Comparison of ENCODE assay signal across 17 mouse cellular contexts in the genomic region with DNA sequence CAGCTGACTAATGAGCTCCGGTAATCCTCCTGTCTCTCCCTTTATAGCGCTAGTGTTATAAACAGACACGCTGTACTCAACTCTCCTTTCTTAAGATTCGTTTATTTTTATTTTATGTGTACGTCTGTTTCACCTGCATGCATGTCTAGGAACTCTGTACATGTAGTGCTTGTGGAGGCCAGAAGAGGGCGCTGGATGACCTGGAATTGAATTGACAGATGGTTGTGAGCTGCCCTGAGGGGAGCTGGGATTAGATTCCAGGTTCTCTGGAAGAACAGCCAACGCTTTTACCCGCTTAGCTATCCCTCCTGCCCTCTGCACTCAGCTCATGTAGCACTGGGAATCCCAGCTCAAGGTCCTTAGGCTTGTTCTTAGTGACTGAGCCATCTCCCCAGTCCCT. TPM values are rescaled to one million over a fixed set of nuclear protein-coding genes. Genes with fewer than 3 reads are reported as not detected.
A peak's percentile ranks its signal among the peaks of the same experiment; 100 is the strongest.
DNase-seq lines count a peak whose midpoint lies in the region; ATAC-seq and TF ChIP-seq lines count a peak whose summit lies in the region.
"Had no signal": no experiment of that assay in that cellular context is flagged by ENCODE, and none has a peak within 500 bp of the region (broad histone marks: within the 10 kb centered on the region; RNA-seq: fewer than 3 reads in every experiment).

No protein-coding gene starts in this region.

- H3K27me3 ChIP-seq in hindbrain, postnatal 0 days (ENCODE audit: insufficient read depth, low read length) = no peaks in the 10 kb centered on the region
- no peaks in the 10 kb centered on the region for H3K27me3 ChIP-seq in hindbrain, embryonic 16.5 days (replicated peaks; ENCODE audit: control insufficient read depth, insufficient read depth, low read length)
- H3K27me3 ChIP-seq in liver, postnatal 0 days (ENCODE audit: insufficient read depth, low read length) = no peaks in the 10 kb centered on the region
- no peaks in the 10 kb centered on the region for H3K27me3 ChIP-seq in liver, embryonic 12.5 days (replicated peaks)
- no peaks in the 10 kb centered on the region for H3K27me3 ChIP-seq in stomach, postnatal 0 days (ENCODE audit: control insufficient read depth, insufficient read depth, low read length)
- H3K27me3 ChIP-seq: neural tube, embryonic 12.5 days had no signal

- no peak overlapping the region for H3K27ac ChIP-seq in hindbrain, postnatal 0 days
- no peak overlapping the region for H3K27ac ChIP-seq in hindbrain, embryonic 16.5 days (ENCODE audit: low read depth, low read length)
- H3K27ac ChIP-seq in liver, postnatal 0 days (ENCODE audit: low read depth) = no peak overlapping the region
- H3K27ac ChIP-seq in liver, embryonic 12.5 days = no peak overlapping the region
- H3K27ac ChIP-seq in stomach, postnatal 0 days (replicated peaks) = no peak overlapping the region
- H3K27ac ChIP-seq: embryonic facial prominence, embryonic 10.5 days; limb, embryonic 13.5 days; neural tube, embryonic 12.5 days had no signal

- no peaks in the 10 kb centered on the region for H3K36me3 ChIP-seq in hindbrain, postnatal 0 days (ENCODE audit: insufficient read depth, low read length)
- no peaks in the 10 kb centered on the region for H3K36me3 ChIP-seq in hindbrain, embryonic 16.5 days (ENCODE audit: control insufficient read depth, insufficient read depth, low read length)
- H3K36me3 ChIP-seq in liver, postnatal 0 days (replicated peaks; ENCODE audit: insufficient read depth, low read length) = no peaks in the 10 kb centered on the region
- no peaks in the 10 kb centered on the region for H3K36me3 ChIP-seq in liver, embryonic 12.5 days
- no peaks in the 10 kb centered on the region for H3K36me3 ChIP-seq in stomach, postnatal 0 days (ENCODE audit: control insufficient read depth, insufficient read depth, low read length)
- H3K36me3 ChIP-seq: embryonic facial prominence, embryonic 10.5 days; limb, embryonic 13.5 days; neural tube, embryonic 12.5 days had no signal

- TF ChIP-seq EP300 in liver, postnatal 0 days (IDR thresholded peaks at IDR 0.05; ENCODE audit: low read depth) = no peak
- no peak for TF ChIP-seq EP300 in stomach, postnatal 0 days (optimal IDR thresholded peaks at IDR 0.05)

- no peak for ATAC-seq in hindbrain, postnatal 0 days
- no peak for ATAC-seq in hindbrain, embryonic 16.5 days
- no peak for ATAC-seq in liver, postnatal 0 days
- ATAC-seq in liver, embryonic 12.5 days = no peak
- no peak for ATAC-seq in stomach, postnatal 0 days (ENCODE audit: low FRiP score, low TSS enrichment)

- H3K4me2 ChIP-seq in hindbrain, postnatal 0 days (ENCODE audit: low read depth, low read length) = no peak overlapping the region
- no peak overlapping the region for H3K4me2 ChIP-seq in hindbrain, embryonic 16.5 days (ENCODE audit: low read length)
- no peak overlapping the region for H3K4me2 ChIP-seq in liver, postnatal 0 days (ENCODE audit: low read depth, low read length)
- H3K4me2 ChIP-seq in liver, embryonic 12.5 days = no peak overlapping the region
- H3K4me2 ChIP-seq in stomach, postnatal 0 days (replicated peaks; ENCODE audit: low read depth) = no peak overlapping the region
- H3K4me2 ChIP-seq: limb, embryonic 13.5 days; midbrain, embryonic 11.5 days; neural tube, embryonic 12.5 days had no signal

- H3K9me3 ChIP-seq in hindbrain, postnatal 0 days (ENCODE audit: low read length) = no peaks in the 10 kb centered on the region
- H3K9me3 ChIP-seq in hindbrain, embryonic 16.5 days (ENCODE audit: control insufficient read depth, low read length) = no peaks in the 10 kb centered on the region
- H3K9me3 ChIP-seq in liver, postnatal 0 days (ENCODE audit: low read length) = no peaks in the 10 kb centered on the region
- H3K9me3 ChIP-seq in liver, embryonic 12.5 days (replicated peaks) = no peaks in the 10 kb centered on the region
- no peaks in the 10 kb centered on the region for H3K9me3 ChIP-seq in stomach, postnatal 0 days (ENCODE audit: control insufficient read depth, low read length)
- H3K9me3 ChIP-seq: neural tube, embryonic 12.5 days had no signal

- no peak overlapping the region for H3K9ac ChIP-seq in hindbrain, postnatal 0 days (replicated peaks; ENCODE audit: low read length)
- H3K9ac ChIP-seq in hindbrain, embryonic 16.5 days (ENCODE audit: low read depth, low read length) = no peak overlapping the region
- no peak overlapping the region for H3K9ac ChIP-seq in liver, postnatal 0 days (replicated peaks)
- no peak overlapping the region for H3K9ac ChIP-seq in liver, embryonic 12.5 days
- no peak overlapping the region for H3K9ac ChIP-seq in stomach, postnatal 0 days (ENCODE audit: low read length)
- H3K9ac ChIP-seq: limb, embryonic 13.5 days; neural tube, embryonic 12.5 days had no signal

- H3K4me3 ChIP-seq in hindbrain, postnatal 0 days (ENCODE audit: low read length) = no peak overlapping the region
- no peak overlapping the region for H3K4me3 ChIP-seq in hindbrain, embryonic 16.5 days (ENCODE audit: low read length)
- no peak overlapping the region for H3K4me3 ChIP-seq in liver, postnatal 0 days (ENCODE audit: low read depth, low read length)
- no peak overlapping the region for H3K4me3 ChIP-seq in liver, embryonic 12.5 days
- H3K4me3 ChIP-seq in stomach, postnatal 0 days (ENCODE audit: low read depth, low read length) = no peak overlapping the region
- H3K4me3 ChIP-seq: embryonic facial prominence, embryonic 10.5 days; limb, embryonic 13.5 days; neural tube, embryonic 12.5 days had no signal

- 83% methylated on average over 8 of the region's 8 CpGs for WGBS in hindbrain, postnatal 0 days
- WGBS in hindbrain, embryonic 16.5 days = 86% methylated on average over 8 of the region's 8 CpGs
- WGBS in liver, postnatal 0 days (ENCODE audit: insufficient replicate concordance) = 75% methylated on average over 8 of the region's 8 CpGs
- 60% methylated on average over 8 of the region's 8 CpGs for WGBS in liver, embryonic 12.5 days (ENCODE audit: insufficient replicate concordance)
- WGBS in stomach, postnatal 0 days = 77% methylated on average over 8 of the region's 8 CpGs

- H3K4me1 ChIP-seq in hindbrain, postnatal 0 days (ENCODE audit: insufficient read depth, low read length) = no peaks in the 10 kb centered on the region
- H3K4me1 ChIP-seq in hindbrain, embryonic 16.5 days (ENCODE audit: control insufficient read depth, insufficient read depth, low read depth, low read length) = no peaks in the 10 kb centered on the region
- H3K4me1 ChIP-seq in liver, postnatal 0 days (ENCODE audit: insufficient read depth) = no peaks in the 10 kb centered on the region
- no peaks in the 10 kb centered on the region for H3K4me1 ChIP-seq in liver, embryonic 12.5 days
- no peaks in the 10 kb centered on the region for H3K4me1 ChIP-seq in stomach, postnatal 0 days (replicated peaks; ENCODE audit: control insufficient read depth, insufficient read depth)
- H3K4me1 ChIP-seq: embryonic facial prominence, embryonic 10.5 days; limb, embryonic 13.5 days; neural tube, embryonic 12.5 days had no signal

- DNase-seq in hindbrain, postnatal 0 days (ENCODE audit: low spot score) = no peak
- no peak for DNase-seq in liver, postnatal 0 days
- peak; percentile 48 for DNase-seq in ES-CJ7 (ENCODE audit: low read depth, low spot score)
- DNase-seq in stomach, postnatal 0 days (ENCODE audit: low spot score) = no peak
- DNase-seq in cerebellum, postnatal 36 days = no peak
- DNase-seq: cerebellum, adult 2 months; gastrocnemius, postnatal 25 days; kidney, adult 9 months; lung, adult 2 months; right cerebral cortex, adult 18-20 months; thymus, postnatal 36 days had no signal

- peak; percentile 38 for TF ChIP-seq CTCF in hindbrain, postnatal 0 days (IDR thresholded peaks at IDR 0.05; ENCODE audit: low read depth)
- TF ChIP-seq CTCF in liver, postnatal 0 days (IDR thresholded peaks at IDR 0.05; ENCODE audit: low read depth) = peak; percentile 32; the same call in 1 of the 2 replicates
- TF ChIP-seq CTCF in stomach, postnatal 0 days (IDR thresholded peaks at IDR 0.05; ENCODE audit: low read depth) = peak; percentile 43

RNA-seq across cellular contexts. Expression of a gene that starts 42.2 kb away (rescaled TPM):
- 36.5 and 46.2 TPM in 2 replicates for total RNA-seq in hindbrain, postnatal 0 days (2014; rRNA removed)
- polyA plus RNA-seq in hindbrain, postnatal 0 days (2015; fragmentation: Nextera tagmentation; extraction: Ambion mirVana) = 62.0 and 63.3 TPM in 2 replicates
- 63.4 and 64.9 TPM in 2 replicates for polyA plus RNA-seq in hindbrain, embryonic 16.5 days (2015; fragmentation: Nextera tagmentation; extraction: Ambion mirVana)
- polyA plus RNA-seq in liver, postnatal 0 days (2015; fragmentation: Nextera tagmentation; extraction: Ambion mirVana) = 17.3 and 20.3 TPM in 2 replicates
- polyA plus RNA-seq in liver, embryonic 12.5 days (2016; fragmentation: Nextera tagmentation; extraction: Ambion mirVana) = 24.0 and 24.9 TPM in 2 replicates
- polyA plus RNA-seq in stomach, postnatal 0 days (2015; fragmentation: Nextera tagmentation; extraction: Ambion mirVana) = 27.2 and 28.7 TPM in 2 replicates

RNA-seq across cellular contexts. Expression of a gene that starts 47.7 kb away (rescaled TPM):
- 8.3 and 10.4 TPM in 2 replicates for total RNA-seq in hindbrain, postnatal 0 days (2014; rRNA removed)
- polyA plus RNA-seq in hindbrain, postnatal 0 days (2015; fragmentation: Nextera tagmentation; extraction: Ambion mirVana) = 8.7 and 9.7 TPM in 2 replicates
- 12.4 and 12.8 TPM in 2 replicates for polyA plus RNA-seq in hindbrain, embryonic 16.5 days (2015; fragmentation: Nextera tagmentation; extraction: Ambion mirVana)
- 0.07 TPM in 2 replicates for polyA plus RNA-seq in liver, postnatal 0 days (2015; fragmentation: Nextera tagmentation; extraction: Ambion mirVana)
- polyA plus RNA-seq in liver, embryonic 12.5 days (2016; fragmentation: Nextera tagmentation; extraction: Ambion mirVana) = 0.06 and 0.11 TPM in 2 replicates
- polyA plus RNA-seq in stomach, postnatal 0 days (2015; fragmentation: Nextera tagmentation; extraction: Ambion mirVana) = 0.28 and 0.39 TPM in 2 replicates
